ENCODE assay signal across 20 mouse cellular contexts in genomic region chr6:32368408-32368807, GRCm38 (mm10).
DNase-seq lines count a peak whose midpoint lies in the region; ATAC-seq lines count a peak whose summit lies in the region.
"Had no signal": no experiment of that assay in that cellular context is flagged by ENCODE, and none has a peak within 500 bp of the region (broad histone marks: within the 10 kb centered on the region; RNA-seq: fewer than 3 reads in every experiment).

No protein-coding gene starts in this region.

- no peak for ATAC-seq in embryonic facial prominence, embryonic 14.5 days (ENCODE audit: low read depth)
- 0 out of 2 replicates have a peak, but pooled peaks have one; percentile 44 for ATAC-seq in limb, embryonic 12.5 days (ENCODE audit: insufficient number of reproducible peaks, insufficient read depth, low FRiP score, low TSS enrichment, low read depth)
- ATAC-seq: CD4-positive, CD25-positive, alpha-beta regulatory T cell, adult 4 months; forebrain, embryonic 16.5 days had no signal

- H3K4me2 ChIP-seq in embryonic facial prominence, embryonic 14.5 days (ENCODE audit: low read depth, low read length) = no peak overlapping the region
- H3K4me2 ChIP-seq in limb, embryonic 12.5 days = peak overlapping the region; percentile 27; the same call in 1 of the 2 replicates
- H3K4me2 ChIP-seq: forebrain, embryonic 12.5 days; heart, embryonic 12.5 days; hindbrain, embryonic 15.5 days had no signal

- no peak overlapping the region for H3K9ac ChIP-seq in embryonic facial prominence, embryonic 14.5 days (ENCODE audit: low read depth, low read length)
- H3K9ac ChIP-seq in limb, embryonic 12.5 days (replicated peaks) = no peak overlapping the region
- H3K9ac ChIP-seq: forebrain, embryonic 12.5 days; heart, embryonic 12.5 days; hindbrain, embryonic 15.5 days had no signal

- H3K4me1 ChIP-seq in embryonic facial prominence, embryonic 14.5 days (ENCODE audit: control insufficient read depth, insufficient read depth, low read length) = peaks cover 21% of the 10 kb centered on the region; the same call in 1 of the 2 replicates
- H3K4me1 ChIP-seq in limb, embryonic 12.5 days (replicated peaks) = peaks cover 53% of the 10 kb centered on the region
- H3K4me1 ChIP-seq: forebrain, embryonic 12.5 days had no signal

- H3K4me3 ChIP-seq in embryonic facial prominence, embryonic 14.5 days (ENCODE audit: low read depth, low read length) = no peak overlapping the region
- H3K4me3 ChIP-seq in limb, embryonic 12.5 days (replicated peaks) = no peak overlapping the region
- H3K4me3 ChIP-seq: forebrain, embryonic 12.5 days; heart, embryonic 12.5 days; hindbrain, embryonic 15.5 days had no signal

- H3K27me3 ChIP-seq in embryonic facial prominence, embryonic 14.5 days (replicated peaks; ENCODE audit: control insufficient read depth, insufficient read depth, low read length) = no peaks in the 10 kb centered on the region
- H3K27me3 ChIP-seq in limb, embryonic 12.5 days = peaks cover 12% of the 10 kb centered on the region
- H3K27me3 ChIP-seq: forebrain, embryonic 12.5 days; heart, embryonic 12.5 days; hindbrain, embryonic 15.5 days had no signal

- no peaks in the 10 kb centered on the region for H3K36me3 ChIP-seq in embryonic facial prominence, embryonic 14.5 days (ENCODE audit: control insufficient read depth, insufficient read depth, low read length)
- H3K36me3 ChIP-seq in limb, embryonic 12.5 days = no peaks in the 10 kb centered on the region
- H3K36me3 ChIP-seq: forebrain, embryonic 12.5 days; G1E; heart, embryonic 12.5 days; hindbrain, embryonic 15.5 days had no signal

- intact Hi-C loops in heart, postnatal 14 days (cut with DNase I) = no loop called here

- peak overlapping the region; percentile 42; the same call in 1 of the 2 replicates for H3K27ac ChIP-seq in embryonic facial prominence, embryonic 14.5 days (replicated peaks; ENCODE audit: low read depth, low read length)
- peak overlapping the region; percentile 83 for H3K27ac ChIP-seq in limb, embryonic 12.5 days
- H3K27ac ChIP-seq: forebrain, embryonic 12.5 days; hindbrain, embryonic 15.5 days had no signal

- peak; percentile 84 for DNase-seq in heart, adult 11 months
- no peak for DNase-seq in heart, postnatal 14 days
- no peak for DNase-seq in embryonic facial prominence, embryonic 14.5 days (ENCODE audit: low spot score)
- DNase-seq in cerebellum, adult 11-12 months = no peak
- DNase-seq in left cerebral cortex, adult 9 months (ENCODE audit: low spot score in 2 of 2) = no peak
- DNase-seq in right cerebral cortex, postnatal 14 days = no peak
- DNase-seq: adrenal gland, adult 8-10 months; adrenal gland, postnatal 36 days; B cell, adult 2 months; cerebellum, adult 8-10 months; cerebellum, postnatal 14 days; gastrocnemius, postnatal 14 days; heart, postnatal 36 days had no signal

- WGBS in embryonic facial prominence, embryonic 14.5 days = 31% methylated on average over 4 of the region's 4 CpGs
- WGBS in limb, embryonic 12.5 days = 19% methylated on average over 4 of the region's 4 CpGs

- H3K9me3 ChIP-seq in embryonic facial prominence, embryonic 14.5 days (ENCODE audit: control insufficient read depth, low read length) = no peaks in the 10 kb centered on the region
- no peaks in the 10 kb centered on the region for H3K9me3 ChIP-seq in limb, embryonic 12.5 days
- H3K9me3 ChIP-seq: forebrain, embryonic 12.5 days; G1E; heart, embryonic 12.5 days; hindbrain, embryonic 15.5 days had no signal
